19 mouse cellular contexts compared by ENCODE assay signal in genomic region chr6:17859564-17859963, GRCm38 (mm10).
"Had no signal": no experiment of that assay in that cellular context is flagged by ENCODE, and none has a peak within 500 bp of the region (broad histone marks: within the 10 kb centered on the region; RNA-seq: fewer than 3 reads in every experiment).

No protein-coding gene starts in this region.

- H3K4me1 ChIP-seq: lung, embryonic 15.5 days; midbrain, embryonic 13.5 days; midbrain, embryonic 15.5 days; neural tube, embryonic 13.5 days; neural tube, embryonic 15.5 days had no signal

- H3K4me3 ChIP-seq: lung, embryonic 15.5 days; megakaryocyte, embryonic 14.5 days; midbrain, embryonic 13.5 days; midbrain, embryonic 15.5 days; myocyte; neural tube, embryonic 13.5 days; neural tube, embryonic 15.5 days had no signal

- H3K27me3 ChIP-seq: lung, embryonic 15.5 days; megakaryocyte, embryonic 14.5 days; midbrain, embryonic 13.5 days; midbrain, embryonic 15.5 days; neural tube, embryonic 13.5 days; neural tube, embryonic 15.5 days had no signal

- H3K9ac ChIP-seq: liver, postnatal 0 days; lung, embryonic 15.5 days; midbrain, embryonic 13.5 days; midbrain, embryonic 15.5 days; neural tube, embryonic 13.5 days; neural tube, embryonic 15.5 days had no signal

- DNase-seq: liver, postnatal 0 days; lung, adult 2 months; lung, postnatal 14 days; lung, postnatal 36 days; retina, postnatal 1 day; right cerebral cortex, postnatal 25 days; right cerebral cortex, postnatal 4 days; spleen, adult 18-20 months; thymus, adult 2 months; thymus, postnatal 25 days; thymus, postnatal 4 days had no signal

- H3K27ac ChIP-seq: lung, embryonic 15.5 days; macrophage; midbrain, embryonic 13.5 days; midbrain, embryonic 15.5 days; neural tube, embryonic 13.5 days; neural tube, embryonic 15.5 days had no signal
